Mouse (Mus musculus): ENCODE results near the gene Cd3eap. TPM values are rescaled to one million over a fixed set of nuclear protein-coding genes. Genes with fewer than 3 reads are reported as not detected.
A peak's percentile ranks its signal among the peaks of the same experiment; 100 is the strongest.

Gene Cd3eap
- total and polyA plus RNA-seq, 2 experiments from 2014 or later, result 12.4 to 17.9 TPM

- Histone ChIP-seq H3K36me3 (ENCODE audit: insufficient read depth, low read length) (peaks cover 12% of the 10 kb centered on the region; the same call in 1 of the 2 replicates), H3K4me3 (ENCODE audit: low read length) (no peak overlapping the region), H3K27me3 (ENCODE audit: insufficient read depth, low read length) (peaks cover 27% of the 10 kb centered on the region), H3K9me3 (ENCODE audit: low read length) (no peaks in the 10 kb centered on the region), H3K4me1 (ENCODE audit: insufficient read depth, low read length) (peaks cover 7% of the 10 kb centered on the region; the same call in 1 of the 2 replicates), H3K4me2 (ENCODE audit: low read depth, low read length) (peak overlapping the region; percentile 46), H3K27ac (no peak overlapping the region), H3K9ac (replicated peaks; ENCODE audit: low read length) (peak overlapping the region; percentile 30; the same call in 1 of the 2 replicates)
- ATAC-seq, result 0 out of 2 replicates have a peak, but pooled peaks have one; percentile 5
- no peak for TF ChIP-seq CTCF (IDR thresholded peaks at IDR 0.05; ENCODE audit: low read depth)
- no peak for DNase-seq (ENCODE audit: low spot score)
- WGBS, result 4% methylated on average over 27 of the region's 27 CpGs
Observed at GRCm38 (mm10) chr7:19399496-19400280, 40.4 kb upstream of the Cd3eap start.

- no peak overlapping the region for H3K9ac ChIP-seq (replicated peaks; ENCODE audit: low read length)
- no peak overlapping the region for H3K4me2 ChIP-seq (ENCODE audit: low read depth, low read length)
- no peak overlapping the region for H3K4me3 ChIP-seq (ENCODE audit: low read length)
- WGBS, result 91% methylated on average over 8 of the region's 8 CpGs
- ATAC-seq (no peak), DNase-seq (ENCODE audit: low spot score) (no peak)
- no peaks in the 10 kb centered on the region for H3K27me3 ChIP-seq (ENCODE audit: insufficient read depth, low read length)
- no peak for TF ChIP-seq CTCF (IDR thresholded peaks at IDR 0.05; ENCODE audit: low read depth)
- H3K9me3 ChIP-seq (ENCODE audit: low read length), result no peaks in the 10 kb centered on the region
- H3K36me3 ChIP-seq (ENCODE audit: insufficient read depth, low read length), result peaks cover 51% of the 10 kb centered on the region
- 0 out of 2 replicates have a peak, but pooled peaks cover 2% of the 10 kb centered on the region for H3K4me1 ChIP-seq (ENCODE audit: insufficient read depth, low read length)
- no peak overlapping the region for H3K27ac ChIP-seq
Observed at GRCm38 (mm10) chr7:19394484-19394883, 35.2 kb upstream of the Cd3eap start.

- no peaks in the 10 kb centered on the region for H3K9me3 ChIP-seq (ENCODE audit: low read length)
- no peak for TF ChIP-seq CTCF (IDR thresholded peaks at IDR 0.05; ENCODE audit: low read depth)
- 50% methylated on average over 10 of the region's 10 CpGs for WGBS
- peaks cover 71% of the 10 kb centered on the region for H3K36me3 ChIP-seq (ENCODE audit: insufficient read depth, low read length)
- H3K27me3 ChIP-seq (ENCODE audit: insufficient read depth, low read length), result no peaks in the 10 kb centered on the region
- no peak overlapping the region for H3K4me3 ChIP-seq (ENCODE audit: low read length)
- no peaks in the 10 kb centered on the region for H3K4me1 ChIP-seq (ENCODE audit: insufficient read depth, low read length)
- DNase-seq (ENCODE audit: low spot score) (peak; percentile 48), ATAC-seq (peak; percentile 54; the same call in 1 of the 2 replicates)
- no peak overlapping the region for H3K9ac ChIP-seq (replicated peaks; ENCODE audit: low read length)
- peak overlapping the region; percentile 54 for H3K27ac ChIP-seq
- no peak overlapping the region for H3K4me2 ChIP-seq (ENCODE audit: low read depth, low read length)
Observed at GRCm38 (mm10) chr7:19388699-19389413, 29.6 kb upstream of the Cd3eap start.

- Histone ChIP-seq H3K4me2 (ENCODE audit: low read depth, low read length) (no peak overlapping the region), H3K4me1 (ENCODE audit: insufficient read depth, low read length) (no peaks in the 10 kb centered on the region; the same call in 1 of the 2 replicates), H3K9ac (replicated peaks; ENCODE audit: low read length) (no peak overlapping the region), H3K27me3 (ENCODE audit: insufficient read depth, low read length) (no peaks in the 10 kb centered on the region), H3K36me3 (ENCODE audit: insufficient read depth, low read length) (peaks cover 34% of the 10 kb centered on the region), H3K4me3 (ENCODE audit: low read length) (no peak overlapping the region), H3K27ac (no peak overlapping the region), H3K9me3 (ENCODE audit: low read length) (no peaks in the 10 kb centered on the region)
- ATAC-seq (no peak), DNase-seq (ENCODE audit: low spot score) (no peak)
- no peak for TF ChIP-seq CTCF (IDR thresholded peaks at IDR 0.05; ENCODE audit: low read depth)
- 90% methylated on average over 9 of the region's 9 CpGs for WGBS
Observed at GRCm38 (mm10) chr7:19383708-19384107, 24.4 kb upstream of the Cd3eap start.

- 2% methylated on average over 31 of the region's 37 CpGs for WGBS
- Histone ChIP-seq H3K27ac (peak overlapping the region; percentile 73), H3K9me3 (ENCODE audit: low read length) (no peaks in the 10 kb centered on the region), H3K27me3 (ENCODE audit: insufficient read depth, low read length) (no peaks in the 10 kb centered on the region), H3K4me1 (ENCODE audit: insufficient read depth, low read length) (no peaks in the 10 kb centered on the region; the same call in 1 of the 2 replicates), H3K4me3 (ENCODE audit: low read length) (peak overlapping the region; percentile 87), H3K9ac (replicated peaks; ENCODE audit: low read length) (peak overlapping the region; percentile 76), H3K4me2 (ENCODE audit: low read depth, low read length) (peak overlapping the region; percentile 84), H3K36me3 (ENCODE audit: insufficient read depth, low read length) (peaks cover 24% of the 10 kb centered on the region)
- ATAC-seq (peak; percentile 68), DNase-seq (ENCODE audit: low spot score) (peak; percentile 28)
- no peak for TF ChIP-seq CTCF (IDR thresholded peaks at IDR 0.05; ENCODE audit: low read depth)
Observed at GRCm38 (mm10) chr7:19382166-19382541, 22.9 kb upstream of the Cd3eap start.

- ATAC-seq, result peak; percentile 97
- peak; percentile 100 for DNase-seq (ENCODE audit: low spot score)
- H3K27me3 ChIP-seq (ENCODE audit: insufficient read depth, low read length), result no peaks in the 10 kb centered on the region
- H3K36me3 ChIP-seq (ENCODE audit: insufficient read depth, low read length), result peaks cover 19% of the 10 kb centered on the region
- no peak for TF ChIP-seq CTCF (IDR thresholded peaks at IDR 0.05; ENCODE audit: low read depth)
- H3K4me3 ChIP-seq (ENCODE audit: low read length), result peak within 1 kb of the TSS; percentile 87
- no peaks in the 10 kb centered on the region for H3K9me3 ChIP-seq (ENCODE audit: low read length)
- H3K4me2 ChIP-seq (ENCODE audit: low read depth, low read length), result peak within 1 kb of the TSS; percentile 84
- no peaks in the 10 kb centered on the region; the same call in 1 of the 2 replicates for H3K4me1 ChIP-seq (ENCODE audit: insufficient read depth, low read length)
- WGBS, result 6% methylated on average over 48 of the region's 48 CpGs
- peak within 1 kb of the TSS; percentile 73 for H3K27ac ChIP-seq
- H3K9ac ChIP-seq (replicated peaks; ENCODE audit: low read length), result peak within 1 kb of the TSS; percentile 76
Observed at GRCm38 (mm10) chr7:19381377-19382165, 22.3 kb upstream of the Cd3eap start, which contains the start of gene Ercc2. Gene Ercc2, plus strand, starts transcription at chr7:19382010.

Measured in hindbrain, postnatal 0 days (tissue).